Mouse (Mus musculus): ENCODE results near the gene Cela3a.
"Not testable (repeated sequence)": the region's sequence is repeated elsewhere in the genome, so short reads cannot be mapped to it uniquely, and the experiment has no call there.

The Cela3a gene

DNA sequence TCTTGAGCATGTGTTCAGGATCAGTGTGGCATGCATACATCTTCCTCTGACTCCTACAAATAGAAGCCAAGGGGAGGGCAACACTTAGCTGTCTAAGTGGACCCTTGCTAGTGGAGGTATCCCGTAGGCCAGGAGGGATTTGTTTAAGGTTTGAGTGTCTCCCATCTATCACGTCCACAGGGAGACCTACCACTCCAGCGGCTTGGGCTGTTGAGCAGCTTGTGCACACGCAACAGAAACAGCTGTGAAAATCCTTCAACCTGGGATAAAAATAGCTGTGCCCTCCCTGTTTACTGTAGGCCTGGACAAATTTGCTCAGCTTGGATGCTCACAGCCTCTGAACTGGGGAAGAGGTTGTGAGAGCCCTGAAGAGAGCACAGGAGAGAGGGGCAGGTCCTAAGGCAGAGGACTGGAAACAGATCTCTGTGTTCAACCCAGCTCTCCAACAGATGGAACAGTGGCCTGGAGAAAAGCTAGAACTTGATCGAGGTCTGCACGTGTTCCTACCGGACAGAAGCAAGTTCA is 2.7 kb upstream of the Cela3a start:
- not testable (repeated sequence) for DNase-seq

DNA sequence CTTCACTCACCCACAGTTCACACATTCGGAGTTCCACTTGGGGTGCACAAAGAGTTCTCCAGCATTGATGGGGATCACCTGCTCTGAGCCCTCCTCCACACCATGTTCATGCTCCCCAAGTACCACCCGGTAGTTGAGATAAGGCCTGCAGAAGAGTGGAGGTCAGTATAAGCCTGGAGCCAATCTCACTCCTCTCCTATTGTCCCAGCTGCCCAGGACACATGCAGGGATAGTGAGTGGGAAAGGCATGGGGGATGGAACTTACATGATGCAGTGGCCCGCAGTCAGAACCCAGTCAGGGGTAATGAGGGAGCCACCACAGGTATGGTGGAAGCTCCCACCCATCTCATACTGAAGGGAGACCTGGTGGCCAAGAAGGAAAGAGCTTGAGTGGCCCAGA is 4.0 kb downstream of the Cela3a start:
- no peak for DNase-seq

DNA sequence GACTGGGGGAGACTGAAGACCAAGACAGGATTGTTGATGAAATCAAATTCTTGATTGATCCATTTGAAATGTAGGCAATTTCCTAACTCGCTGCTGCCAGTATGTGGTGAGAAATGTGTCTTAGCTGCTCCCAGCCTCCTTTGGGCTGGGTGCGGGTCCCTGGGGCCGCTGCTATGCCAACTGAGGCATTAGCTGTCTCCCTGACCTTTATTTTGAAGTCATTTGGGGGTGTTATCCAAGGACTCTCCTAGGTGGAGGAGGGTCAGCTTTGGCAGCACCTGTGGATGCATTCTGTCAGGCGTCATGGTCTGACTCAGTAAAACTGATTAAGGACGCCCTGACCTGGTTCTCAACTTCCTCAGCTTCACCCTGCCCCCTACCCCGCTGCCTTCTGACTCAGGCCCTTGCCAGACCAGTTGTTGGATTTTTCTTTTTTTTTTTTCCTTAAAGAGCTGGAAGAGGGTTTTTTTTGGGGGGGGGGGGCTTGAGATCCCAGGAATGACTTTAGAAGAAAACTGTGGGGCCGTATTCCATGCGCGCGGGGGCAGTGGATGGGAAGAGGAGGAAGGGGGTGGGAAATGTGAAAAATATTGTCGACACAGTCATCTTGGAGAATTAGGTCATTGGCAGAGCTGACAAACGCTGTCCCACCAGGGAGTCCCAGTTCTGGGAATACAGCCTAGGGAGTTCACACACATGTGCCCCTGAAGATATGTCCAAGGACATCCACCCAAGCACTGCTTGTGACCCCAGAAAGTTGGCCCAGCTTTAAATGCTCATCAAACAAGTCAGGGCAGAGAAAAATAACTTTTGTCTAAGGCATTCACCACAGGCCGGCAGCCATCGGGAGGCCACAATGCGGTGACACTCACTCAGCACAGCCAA is 12.7 kb downstream of the Cela3a start:
- DNase-seq = peak; percentile 33 to 35

DNA sequence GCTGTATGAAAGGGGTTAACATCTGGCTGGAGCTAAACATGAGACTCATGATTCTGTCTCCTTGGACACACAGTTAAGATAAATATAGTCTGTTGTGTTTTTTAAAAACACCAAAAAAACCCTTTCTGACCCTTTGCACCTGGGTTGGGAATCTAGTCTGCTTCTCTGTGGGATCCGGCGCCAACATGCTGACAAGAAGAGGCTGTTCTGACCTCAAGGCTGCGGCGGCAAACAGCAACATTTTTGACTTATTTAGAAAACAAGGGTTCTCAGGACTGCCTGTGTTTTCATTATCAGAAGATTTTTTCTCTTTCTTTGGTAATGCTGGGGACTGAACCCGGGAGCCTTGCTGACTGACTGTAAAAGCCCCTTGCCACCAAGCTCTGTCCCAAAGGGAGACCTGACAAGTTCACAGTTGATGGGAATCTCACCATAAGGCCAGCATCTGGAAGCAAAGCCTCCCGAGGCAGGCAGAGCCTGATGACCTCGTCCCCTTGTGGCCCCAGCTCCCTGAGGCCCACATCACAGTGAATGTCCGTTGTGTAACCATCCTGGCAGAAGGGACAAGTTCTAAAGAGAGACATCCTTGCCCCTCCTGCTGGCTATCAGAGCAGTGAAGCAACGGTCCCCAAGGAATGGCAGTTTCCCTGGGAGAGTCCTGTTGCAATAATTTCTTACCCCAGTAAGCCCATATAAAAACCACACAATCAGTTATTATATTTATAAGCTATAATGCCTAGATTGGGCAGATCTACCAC is 16.0 kb downstream of the Cela3a start:
- peak; percentile 36 to 50 for DNase-seq

DNA sequence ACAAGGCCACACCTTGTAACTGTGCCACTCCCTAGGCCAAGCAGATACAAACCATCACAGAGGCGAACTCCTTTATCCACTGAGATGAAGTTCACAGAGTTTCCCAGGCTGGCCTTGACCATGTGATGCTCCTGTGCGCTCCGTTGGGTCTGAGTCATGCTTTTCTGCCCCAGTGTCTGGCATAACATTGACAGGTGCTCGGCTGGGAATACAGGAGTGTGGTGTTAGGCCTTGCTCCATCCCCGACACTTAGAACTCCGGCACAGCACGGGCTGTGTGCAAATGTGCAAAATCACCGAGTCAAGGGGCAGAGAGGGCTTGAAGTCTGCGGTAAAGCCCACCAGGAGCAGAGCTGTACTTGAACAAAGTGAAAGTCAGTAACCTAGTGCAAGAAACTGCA is 16.7 kb downstream of the Cela3a start:
- no peak for DNase-seq

DNA sequence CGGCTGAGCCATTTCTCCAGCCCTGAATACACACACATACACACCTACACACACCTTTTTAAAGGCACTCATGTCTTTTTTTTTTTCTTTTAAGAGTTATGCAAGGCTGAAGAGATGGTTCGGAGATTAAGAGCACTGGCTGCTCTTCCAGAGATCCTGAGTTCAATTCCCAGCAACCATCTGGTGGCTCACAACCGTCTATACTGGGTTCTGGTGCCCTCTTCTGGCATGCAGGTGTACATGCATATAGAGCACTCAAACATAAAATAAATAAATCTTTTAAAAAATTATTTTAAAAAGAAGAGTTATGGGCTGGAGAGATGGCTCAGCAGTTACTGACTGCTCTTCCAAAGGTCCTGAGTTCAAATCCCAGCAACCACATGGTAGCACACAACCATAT is 18.3 kb downstream of the Cela3a start:
- no peak for DNase-seq

DNA sequence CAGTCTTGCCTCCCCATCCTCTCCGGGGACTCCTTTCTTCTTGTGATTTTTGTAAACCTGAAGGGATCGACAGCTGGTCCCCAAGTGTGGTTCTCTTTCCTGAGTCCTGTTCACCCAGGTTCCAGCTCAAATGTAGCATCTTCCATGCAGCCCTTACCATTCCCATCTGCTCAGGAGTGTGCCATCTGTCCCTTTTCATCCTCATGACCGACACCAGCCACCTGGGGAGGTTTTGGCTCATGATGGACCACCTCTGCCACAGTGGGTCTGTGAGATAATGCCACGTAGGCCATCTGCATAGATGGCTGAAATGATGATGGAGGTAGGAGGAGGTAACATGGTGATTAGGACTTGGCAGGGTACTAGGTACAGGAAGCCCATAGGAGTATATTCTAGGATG is 19.4 kb downstream of the Cela3a start:
- no peak for DNase-seq

DNA sequence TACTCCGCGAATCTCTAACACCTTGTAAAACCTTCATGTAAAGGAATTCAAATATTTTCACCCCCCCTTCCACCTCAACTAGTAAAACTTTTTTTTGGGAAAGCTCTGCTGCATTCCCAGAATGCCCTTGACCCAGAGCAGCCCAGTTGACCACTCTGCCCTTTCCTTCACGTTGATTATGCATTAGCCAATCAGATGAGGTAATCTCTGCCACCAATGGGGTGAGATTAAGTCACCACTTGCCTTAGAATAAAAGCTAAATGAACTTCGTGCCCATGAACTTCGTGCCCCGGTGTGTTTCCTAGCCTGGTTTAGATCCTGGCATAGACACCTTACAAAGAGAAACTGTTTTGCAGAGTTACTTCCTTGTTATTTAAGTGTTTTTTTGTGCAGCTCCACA is 20.6 kb downstream of the Cela3a start:
- peak; percentile 52 to 72 for DNase-seq

DNA sequence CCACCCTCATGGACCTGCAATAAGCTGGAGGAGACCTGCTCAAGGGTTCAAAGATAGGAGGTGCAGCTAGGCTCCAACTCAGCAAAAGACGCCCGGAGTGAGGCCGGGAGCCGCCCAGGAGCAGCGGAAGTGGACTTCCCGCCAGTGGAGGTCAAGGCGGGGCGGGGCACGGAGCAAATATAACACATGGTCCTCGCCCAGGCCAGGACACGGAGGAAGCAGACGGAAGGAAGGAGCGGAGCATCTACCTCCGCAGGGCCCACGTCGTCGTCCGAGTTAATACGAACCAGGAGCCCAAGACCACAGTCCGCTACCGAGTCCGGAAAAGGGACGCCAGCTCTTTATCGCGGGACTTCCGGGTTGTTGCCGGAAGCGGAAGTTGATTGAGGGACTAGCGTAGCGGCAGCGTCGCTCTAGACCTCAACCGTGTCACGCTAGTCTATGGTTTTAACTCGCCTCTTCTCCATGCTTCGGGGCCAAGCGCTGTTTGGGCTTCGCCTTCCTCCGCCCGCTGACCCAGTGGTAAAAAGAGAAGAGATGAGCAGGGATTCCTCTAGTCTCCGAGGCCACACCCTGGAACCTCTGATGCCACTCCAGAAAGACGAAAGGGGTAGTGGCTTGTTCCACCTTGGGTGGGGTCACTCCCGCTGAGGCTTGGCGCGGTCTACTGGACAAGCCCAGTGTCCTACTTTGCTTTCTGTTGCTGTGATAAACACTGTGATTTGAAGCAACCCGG is 21.4 kb downstream of the Cela3a start:
- DNase-seq = peak; percentile 88 to 90

DNA sequence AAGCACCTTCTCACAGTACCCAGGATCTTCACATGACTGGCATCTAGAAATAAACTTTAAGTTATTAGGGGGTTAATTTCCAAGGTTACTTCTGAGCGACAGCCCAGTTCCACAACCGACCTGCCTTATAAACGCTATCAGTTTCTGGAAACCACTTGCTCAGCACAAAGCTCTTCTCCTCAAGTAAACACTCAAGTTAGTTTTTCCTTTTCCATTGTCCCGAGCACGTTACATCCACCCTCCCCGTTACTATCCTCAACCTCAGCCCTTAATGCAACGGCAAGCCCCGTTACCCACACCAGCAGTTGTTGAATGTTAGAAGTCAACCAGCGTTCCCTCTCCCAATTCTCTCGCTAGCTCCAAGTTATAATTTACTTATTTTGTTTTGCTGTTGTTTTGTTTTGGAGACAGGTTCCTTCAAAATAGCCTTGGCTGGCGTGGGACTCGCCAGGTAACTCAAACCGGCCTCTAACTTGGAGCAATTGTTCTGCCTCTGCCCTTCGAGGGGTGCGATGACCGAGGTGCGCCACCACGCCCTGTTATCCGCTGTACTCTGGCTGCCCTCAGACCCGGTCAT is 22.0 kb downstream of the Cela3a start:
- DNase-seq = no peak

DNA sequence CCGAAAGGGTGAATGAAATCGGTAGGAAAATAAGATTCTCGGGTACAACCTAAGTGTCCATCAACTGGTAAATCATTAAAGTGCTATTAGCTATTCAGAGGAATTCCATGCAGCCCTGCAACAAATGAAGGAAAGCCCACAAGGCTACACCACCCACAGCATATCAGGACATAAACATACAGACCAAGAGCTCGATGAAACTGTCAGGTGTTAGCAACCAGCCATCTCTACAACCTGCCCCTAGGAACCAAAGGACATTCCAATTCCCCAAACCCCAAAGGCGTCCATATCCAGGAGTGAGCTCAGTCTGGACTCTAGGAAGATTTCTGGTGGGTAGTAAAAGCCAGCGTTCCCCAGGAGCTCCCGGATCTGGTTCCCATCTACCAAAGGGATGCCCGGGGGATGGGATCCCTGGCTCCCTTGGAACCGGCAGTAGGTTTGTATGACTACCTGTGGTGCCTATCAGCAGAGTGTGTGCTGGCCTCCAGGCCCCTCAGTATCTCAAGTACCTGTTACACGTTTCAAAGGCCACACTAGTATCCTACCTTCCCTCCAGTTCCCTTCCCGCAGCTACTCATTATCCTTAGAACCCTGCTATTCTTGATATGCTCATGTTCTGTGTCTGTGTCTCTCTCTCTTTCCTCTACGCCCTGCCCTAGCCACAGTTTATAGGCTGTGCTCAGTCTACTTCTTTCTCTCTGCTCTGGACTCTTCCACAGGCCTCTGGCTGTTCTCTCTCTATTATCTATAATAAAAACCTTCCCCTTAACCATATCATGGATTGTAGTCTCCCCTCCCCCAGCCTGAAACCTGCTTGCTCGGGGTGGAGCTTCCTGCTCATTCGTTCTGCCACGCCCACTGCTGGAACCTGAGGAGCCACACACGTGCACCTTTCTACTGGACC is 28.6 kb downstream of the Cela3a start:
- DNase-seq = no peak

DNA sequence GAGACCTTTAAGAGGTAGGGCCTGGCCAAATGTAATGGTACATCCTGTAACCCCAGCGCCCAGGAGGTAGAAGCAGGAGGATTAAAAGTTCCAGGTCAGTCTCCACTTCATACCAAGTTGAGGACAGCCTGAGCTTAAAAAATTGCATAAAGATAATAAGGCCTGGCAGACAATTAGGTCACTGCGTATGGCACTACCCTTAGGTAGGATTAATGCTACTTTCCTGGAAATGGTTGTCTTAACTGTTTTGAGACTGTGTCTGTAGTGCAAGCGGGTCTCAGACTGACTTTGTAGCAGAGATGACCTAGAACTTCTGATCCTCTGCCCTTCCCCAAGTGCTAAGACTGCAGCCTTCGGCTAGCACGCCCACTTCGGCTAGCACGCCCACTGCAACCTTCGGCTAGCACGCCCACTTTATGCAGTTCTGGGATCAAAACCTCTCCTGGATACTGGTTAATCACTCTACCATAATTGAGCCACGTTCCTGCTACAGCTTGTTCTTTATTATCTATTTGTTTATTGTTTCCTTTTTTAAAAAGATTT is 29.8 kb downstream of the Cela3a start:
- no peak for DNase-seq

DNA sequence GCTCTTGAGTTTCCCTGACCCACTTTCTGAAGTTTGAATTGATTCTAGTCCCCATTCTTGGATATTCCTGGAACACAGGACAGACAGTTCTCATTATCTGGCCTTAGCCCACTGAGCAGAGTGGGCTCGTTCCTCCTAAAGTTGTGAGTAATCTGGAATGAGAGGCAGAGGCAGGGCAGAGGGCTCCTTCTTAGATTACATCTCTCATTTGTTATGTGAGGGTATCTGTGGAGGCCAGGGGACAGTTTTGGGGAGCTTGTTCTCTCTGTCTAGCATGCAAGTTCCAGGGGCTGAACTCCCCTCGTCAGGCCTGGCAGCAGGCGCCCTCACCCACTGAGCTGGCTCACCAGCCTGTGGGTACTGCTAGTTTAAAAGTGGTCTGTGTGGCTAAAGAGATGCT is 30.5 kb downstream of the Cela3a start:
- no peak for DNase-seq

DNA sequence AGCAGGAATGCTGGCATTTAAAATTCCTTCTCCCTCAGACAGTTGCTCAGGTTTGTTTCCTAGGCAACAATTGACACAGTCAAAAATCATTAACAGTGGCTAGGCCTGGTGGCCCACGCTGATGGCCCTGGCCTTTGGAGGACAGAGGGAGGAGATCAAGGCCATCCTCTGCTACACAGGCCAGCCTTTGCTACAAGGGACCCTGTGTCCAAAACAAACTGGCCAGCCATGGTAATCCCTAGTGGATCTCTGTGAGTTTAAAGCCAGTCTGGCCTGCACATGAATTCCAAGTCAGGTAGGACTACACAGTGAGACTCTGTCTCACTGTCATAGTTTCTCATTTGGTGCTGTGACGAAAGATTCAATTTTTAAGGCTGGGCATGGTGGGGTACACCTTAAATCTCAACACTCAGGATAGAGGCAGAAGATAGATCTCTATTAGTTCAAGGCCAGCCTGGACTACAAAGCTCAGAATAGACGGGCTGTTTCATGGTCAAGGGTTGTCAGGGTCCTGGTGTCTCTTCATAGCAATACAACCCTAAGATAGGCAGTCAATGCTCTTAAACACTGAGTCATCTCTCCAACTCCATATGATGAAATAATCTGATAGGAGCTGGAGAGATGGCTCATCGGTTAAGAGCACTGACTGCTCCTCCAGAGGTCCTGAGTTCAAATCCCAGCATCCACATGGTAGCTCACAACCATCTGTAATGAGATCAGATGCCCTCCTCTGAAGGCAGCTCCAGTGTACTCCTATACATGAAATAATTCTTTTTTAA is 31.9 kb downstream of the Cela3a start:
- no peak for DNase-seq

DNA sequence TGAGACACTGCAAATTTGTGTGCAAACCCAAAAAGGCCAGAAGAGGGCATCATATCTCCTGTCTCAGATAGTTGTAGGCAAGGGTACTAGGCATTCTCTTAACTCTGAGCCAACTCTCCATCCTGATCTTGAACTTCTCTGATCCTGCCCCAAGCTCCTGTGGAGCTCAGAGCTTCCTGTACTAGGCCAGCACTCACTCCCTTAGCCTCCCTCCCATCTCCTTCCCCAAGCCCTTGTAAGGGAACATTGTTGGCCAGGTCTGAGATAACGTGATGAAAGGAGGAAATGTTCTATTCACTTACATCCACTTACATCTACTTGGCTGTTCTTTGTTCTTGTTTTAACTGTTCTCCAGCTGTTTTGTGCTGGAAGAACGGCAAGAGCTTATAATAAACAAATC is 32.8 kb downstream of the Cela3a start:
- DNase-seq = peak in 1 of 2 experiments; percentile 28

DNA sequence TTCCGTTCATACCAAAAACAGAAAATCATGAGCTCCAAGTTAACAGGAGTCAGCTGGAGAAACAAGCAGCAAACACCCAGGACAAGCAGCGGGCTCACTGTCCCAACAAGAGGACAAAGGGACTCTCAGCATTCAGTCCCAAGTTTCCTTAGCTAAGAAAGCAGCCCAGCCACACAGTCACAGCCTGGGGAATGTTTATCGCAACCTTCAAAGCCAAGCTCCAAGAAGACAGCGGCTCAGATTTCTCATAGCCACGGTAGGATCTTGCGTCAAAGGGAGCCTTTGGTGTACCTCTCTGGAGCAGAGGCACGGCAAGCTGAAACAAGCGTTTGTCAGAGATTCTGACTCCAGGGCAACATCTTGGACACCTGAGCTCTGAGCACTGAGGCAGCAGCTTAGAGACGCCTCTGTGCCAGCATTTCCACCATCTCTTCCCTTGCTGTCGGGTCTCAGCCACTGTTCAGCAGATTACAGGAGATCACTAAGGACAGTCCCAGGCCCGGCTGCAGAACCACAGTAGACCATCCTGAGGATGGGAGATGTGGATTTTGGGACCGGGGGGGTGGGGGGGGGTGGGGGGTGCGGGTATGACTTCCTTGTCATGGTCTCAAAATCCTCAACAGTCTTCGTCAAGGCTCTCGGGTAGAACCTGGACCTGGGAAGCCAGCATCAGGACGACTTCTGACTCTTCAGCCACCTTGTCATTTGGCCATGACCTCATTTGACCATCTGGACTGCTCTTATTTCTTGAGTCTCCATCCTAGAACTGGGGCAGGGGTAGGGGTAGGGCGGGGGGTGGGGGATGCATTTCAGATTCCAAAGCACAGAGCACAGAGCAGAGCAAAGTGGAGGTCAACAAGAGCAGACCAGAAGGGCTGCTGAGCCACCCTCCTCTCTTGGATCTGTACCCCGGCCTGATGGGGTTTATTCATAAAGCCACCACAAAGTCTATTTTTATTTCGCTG is 34.0 kb downstream of the Cela3a start:
- DNase-seq = no peak

DNA sequence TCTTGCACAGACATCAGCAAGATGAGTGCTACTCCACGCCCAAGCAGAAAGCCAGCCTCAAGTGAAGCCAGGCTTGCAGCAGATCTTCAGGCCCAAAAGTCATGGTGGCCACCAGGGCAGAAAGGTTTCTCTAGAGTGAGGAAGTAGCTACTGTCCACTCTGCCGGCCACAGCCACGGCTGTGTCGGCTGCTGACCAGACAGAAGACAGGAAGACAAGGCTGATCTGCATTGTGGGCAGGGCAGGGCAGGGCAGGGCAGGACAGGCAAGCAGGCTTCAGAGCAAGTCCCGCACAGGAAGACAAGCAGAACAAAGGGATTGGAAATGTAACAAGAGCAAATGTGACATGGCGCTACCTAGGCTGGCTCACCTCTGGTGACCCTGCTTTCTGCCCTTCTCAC is 35.9 kb downstream of the Cela3a start:
- DNase-seq = peak in 1 of 2 experiments; percentile 36

DNA sequence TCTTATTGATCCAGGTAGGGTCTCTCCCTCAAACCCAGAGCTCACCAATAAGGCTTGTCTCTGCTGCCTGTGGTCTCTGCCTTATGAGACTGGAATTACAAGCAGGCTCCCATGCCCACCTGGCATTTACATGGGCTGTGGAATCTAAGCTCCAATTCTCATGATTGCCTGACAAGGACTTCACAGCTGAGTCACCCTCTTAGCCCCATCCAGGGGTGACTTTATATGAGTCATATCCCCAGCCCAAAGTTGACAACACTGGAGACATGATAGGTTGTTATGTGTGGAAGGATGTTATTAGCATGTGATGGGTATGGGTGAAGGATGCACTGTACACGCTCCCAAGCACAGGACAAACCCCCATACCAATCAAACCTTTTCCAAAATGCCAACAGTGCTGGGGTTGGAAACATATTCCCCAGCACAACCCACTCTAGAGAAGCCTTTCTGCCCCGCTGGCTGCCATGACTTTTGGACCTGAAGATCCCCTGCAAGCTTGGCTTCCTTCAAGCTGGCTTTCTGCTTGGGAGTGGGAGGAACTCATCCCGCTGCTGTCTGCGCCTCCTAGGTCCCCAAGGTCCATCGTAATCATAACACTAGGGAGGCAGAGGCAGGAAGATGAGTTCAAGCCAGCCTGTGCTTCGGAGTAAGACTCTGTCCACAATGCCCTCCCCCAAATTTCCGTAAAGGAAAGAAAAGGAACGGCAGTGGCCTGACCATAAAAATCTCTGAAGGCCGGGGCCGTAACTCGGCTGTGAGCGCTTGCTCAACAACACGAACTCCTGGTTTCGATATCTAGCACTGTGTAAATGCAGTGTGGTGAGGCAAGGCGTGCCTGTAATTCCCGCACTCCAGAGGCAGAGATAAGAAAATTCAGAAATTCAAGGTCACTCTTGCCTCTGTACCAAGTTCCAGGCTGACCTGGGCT is 37.7 kb downstream of the Cela3a start:
- no peak for DNase-seq

Measured in lung, adult 18-20 months (tissue).